Mouse (Mus musculus) embryonic facial prominence, embryonic 11.5 days (tissue): ENCODE data around the gene Nprl3. TPM values are rescaled to one million over a fixed set of nuclear protein-coding genes. Genes with fewer than 3 reads are reported as not detected.

ENCODE experiments used
- ATAC-seq: fragments of 200-750 bp; cut with Nextera tagmentation; replicated peaks from 2 replicates; pipeline ENCODE4 v1.8.0; 2017; ENCODE audit warnings: low read depth; ENCODE audit not compliant: insufficient number of reproducible peaks, low FRiP score, low TSS enrichment
- DNase-seq: peaks from one replicate; pipeline ENCODE4 v3.0.0-alpha.2; 2015; ENCODE audit warnings: low spot score
- H3K27ac ChIP-seq: fragments of 300-500 bp; sonication (generic); replicated peaks from 2 replicates; pipeline ENCODE4 v1.5.1; 2014; ENCODE audit warnings: mild to moderate bottlenecking, low read depth, low read length, control low read depth
- H3K27me3 ChIP-seq: fragments of 300-500 bp; sonication (generic); 2 replicates; pipeline ENCODE4 v1.6.1; 2014; ENCODE audit warnings: mild to moderate bottlenecking, low read length, moderate library complexity, mixed read lengths; ENCODE audit not compliant: control insufficient read depth, insufficient read depth
- H3K36me3 ChIP-seq: fragments of 300-500 bp; sonication (generic); replicated peaks from 2 replicates; pipeline ENCODE4 v1.6.1; 2014; ENCODE audit warnings: low read depth, mild to moderate bottlenecking, low read length, moderate library complexity, mixed read lengths; ENCODE audit not compliant: control insufficient read depth, insufficient read depth
- H3K4me1 ChIP-seq: fragments of 300-500 bp; sonication (generic); 2 replicates; pipeline ENCODE4 v1.6.1; 2014; ENCODE audit warnings: low read length, mixed read lengths; ENCODE audit not compliant: control insufficient read depth, insufficient read depth
- H3K4me2 ChIP-seq: fragments of 300-500 bp; sonication (generic); 2 replicates; pipeline ENCODE4 v1.6.1; 2014; ENCODE audit warnings: low read depth, mild to moderate bottlenecking, control low read depth, low read length, moderate library complexity
- H3K4me3 ChIP-seq: fragments of 300-500 bp; sonication (generic); 2 replicates; pipeline ENCODE4 v1.5.1; 2014; ENCODE audit warnings: low read depth, low read length, control low read depth
- H3K9ac ChIP-seq: fragments of 300-500 bp; sonication (generic); replicated peaks from 2 replicates; pipeline ENCODE4 v1.6.1; 2014; ENCODE audit warnings: mild to moderate bottlenecking, control low read depth, low read length
- H3K9me3 ChIP-seq: fragments of 300-500 bp; sonication (generic); replicated peaks from 2 replicates; pipeline ENCODE4 v1.6.1; 2016; ENCODE audit warnings: mild to moderate bottlenecking, low read length, inconsistent platforms, mixed read lengths; ENCODE audit not compliant: control insufficient read depth
- WGBS: fragments of 180-500 bp; shearing (Covaris S2); extraction: QIAGEN DNeasy Blood & Tissue Kit; methylation state at CpG from one replicate; pipeline ENCODE4 v1.1.7; 2014; 5-methylcytosine and 5-hydroxymethylcytosine counted together
- polyA plus RNA-seq: library from polyadenylated mRNA; unstranded; fragments of >200 nt; fragmentation: Nextera tagmentation; extraction: Ambion mirVana; gene quantifications from 2 replicates; pipeline ENCODE4 v1.2.1, GENCODE M21; 2014

Gene Nprl3
- 23.4 and 28.7 TPM in 2 replicates for polyA plus RNA-seq

DNA sequence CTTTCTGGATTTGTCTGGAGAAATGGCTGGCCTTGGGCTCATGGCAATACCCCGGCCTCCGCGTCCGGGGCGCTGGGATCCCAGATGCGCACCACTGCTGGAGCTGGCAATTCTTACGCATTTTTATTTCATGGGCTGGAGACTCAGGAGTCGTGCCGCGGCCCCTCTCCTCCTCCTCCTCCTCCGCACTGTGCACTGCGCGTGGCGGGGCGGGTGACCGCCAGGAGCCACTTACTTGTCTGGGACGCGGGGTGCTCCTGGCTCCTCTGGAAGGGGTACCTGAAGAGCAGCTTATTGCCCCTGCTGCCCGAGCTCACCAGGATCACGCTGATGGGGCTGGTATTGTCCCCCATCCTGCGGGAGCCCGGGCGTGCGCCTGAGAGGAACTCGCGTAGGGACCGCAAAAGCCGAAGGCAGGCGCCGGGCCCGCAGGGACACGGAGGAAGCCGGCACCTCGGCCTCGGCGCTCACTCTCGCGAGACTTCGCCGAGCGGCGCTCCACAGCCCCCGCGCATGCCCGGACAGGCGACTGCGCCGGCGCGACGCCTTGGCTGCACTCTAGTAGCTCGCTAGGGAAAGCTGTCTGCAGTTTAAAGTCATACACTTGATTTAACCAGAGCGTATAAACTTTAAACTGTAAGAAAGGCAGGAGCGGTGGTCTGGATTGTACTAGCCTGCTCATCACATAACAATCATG is at the start of gene Nprl3:
Nprl3 (minus strand) TSS at position 520 of the 697 bp plus-strand sequence.
- H3K9ac ChIP-seq: peak within 1 kb of the TSS; percentile 91
- no peaks in the 10 kb centered on the region for H3K4me1 ChIP-seq
- H3K27me3 ChIP-seq: no peaks in the 10 kb centered on the region
- H3K36me3 ChIP-seq: no peaks in the 10 kb centered on the region
- peak within 1 kb of the TSS; percentile 91 for H3K27ac ChIP-seq
- H3K4me2 ChIP-seq: peak within 1 kb of the TSS; percentile 61
- peak; percentile 96 for DNase-seq
- under 1% methylated on average over 54 of the region's 54 CpGs for WGBS
- ATAC-seq: peak; percentile 98
- H3K4me3 ChIP-seq: peak within 1 kb of the TSS; percentile 75
- no peaks in the 10 kb centered on the region for H3K9me3 ChIP-seq

DNA sequence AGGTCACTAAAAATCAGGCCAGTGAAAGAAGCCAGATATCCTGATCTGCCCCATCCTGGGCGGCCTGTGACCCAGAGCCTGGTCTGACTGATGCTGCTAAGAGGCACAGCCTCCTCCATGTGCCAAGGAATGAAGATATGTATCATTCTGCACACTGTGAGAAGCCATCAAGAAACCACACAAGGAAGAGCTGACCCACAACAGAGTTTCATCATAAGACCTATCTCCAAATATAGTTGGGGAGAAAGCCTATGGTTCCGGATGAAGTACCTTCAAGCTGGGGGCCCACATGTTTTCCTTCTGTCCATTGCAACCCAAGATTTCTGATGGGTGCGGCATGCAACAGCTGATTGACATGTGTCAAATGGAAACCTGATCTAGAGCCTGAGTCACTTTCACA is 48.5 kb upstream of the Nprl3 start:
- Histone ChIP-seq H3K4me2 (no peak overlapping the region), H3K27me3 (no peaks in the 10 kb centered on the region), H3K36me3 (no peaks in the 10 kb centered on the region), H3K9ac (no peak overlapping the region), H3K4me3 (no peak overlapping the region), H3K4me1 (no peaks in the 10 kb centered on the region), H3K27ac (no peak overlapping the region), H3K9me3 (no peaks in the 10 kb centered on the region)
- ATAC-seq (no peak), DNase-seq (no peak)
- 78% methylated on average over 3 of the region's 3 CpGs for WGBS

DNA sequence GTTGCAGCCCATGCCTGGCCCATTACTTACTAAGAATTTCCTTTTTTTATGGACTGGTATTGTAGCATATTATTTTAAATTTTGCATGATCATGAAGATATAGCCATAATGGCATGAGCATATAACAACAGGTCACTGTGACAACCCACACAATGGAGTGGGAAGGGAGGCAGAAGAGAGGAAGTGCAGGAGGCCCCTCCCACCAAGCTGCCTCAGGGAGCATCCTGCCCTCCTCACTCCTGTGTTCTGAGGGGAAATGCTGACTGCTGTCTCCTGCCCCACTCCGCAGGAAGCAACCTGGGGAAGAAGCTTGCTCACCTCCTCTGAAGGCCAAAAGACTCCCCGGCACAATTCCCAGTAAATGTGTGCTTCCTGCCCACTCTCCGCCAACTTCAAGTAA is 42.4 kb upstream of the Nprl3 start:
- H3K27ac ChIP-seq: no peak overlapping the region
- no peak overlapping the region for H3K9ac ChIP-seq
- no peaks in the 10 kb centered on the region for H3K9me3 ChIP-seq
- no peak for ATAC-seq
- DNase-seq: no peak
- 73% methylated on average over 3 of the region's 3 CpGs for WGBS
- no peak overlapping the region for H3K4me3 ChIP-seq
- H3K4me2 ChIP-seq: no peak overlapping the region
- H3K36me3 ChIP-seq: no peaks in the 10 kb centered on the region
- no peaks in the 10 kb centered on the region for H3K4me1 ChIP-seq
- no peaks in the 10 kb centered on the region for H3K27me3 ChIP-seq

- Histone ChIP-seq H3K9me3 (no peaks in the 10 kb centered on the region), H3K9ac (no peak overlapping the region), H3K27me3 (no peaks in the 10 kb centered on the region), H3K4me3 (no peak overlapping the region), H3K4me1 (no peaks in the 10 kb centered on the region), H3K4me2 (no peak overlapping the region), H3K36me3 (no peaks in the 10 kb centered on the region), H3K27ac (no peak overlapping the region)
- DNase-seq (no peak), ATAC-seq (no peak)
- 60% methylated on average over 4 of the region's 4 CpGs for WGBS
Observed at GRCm38 (mm10) chr11:32309446-32309845, 41.9 kb upstream of the Nprl3 start.

DNA sequence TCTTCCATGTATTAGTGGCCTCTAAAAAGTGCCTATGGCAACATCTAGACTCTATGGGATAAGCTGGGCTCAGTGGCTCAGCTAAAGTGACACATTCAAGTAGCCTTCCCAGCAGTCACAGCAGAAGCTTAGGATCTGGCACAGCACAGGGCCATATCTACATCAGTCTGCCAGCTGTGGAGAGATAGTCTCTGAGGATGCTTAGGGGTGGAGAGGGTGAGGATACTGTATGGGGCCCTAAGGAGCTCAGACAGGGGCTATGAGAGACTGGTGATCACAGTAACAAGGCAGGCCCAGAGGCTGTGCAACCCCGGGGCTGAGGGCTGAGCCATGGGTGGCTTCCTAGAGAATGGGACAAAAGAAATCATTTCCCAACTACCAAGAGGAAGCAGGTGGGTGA is 39.5 kb upstream of the Nprl3 start:
- no peak overlapping the region for H3K27ac ChIP-seq
- ATAC-seq (no peak), DNase-seq (no peak)
- no peaks in the 10 kb centered on the region for H3K4me1 ChIP-seq
- no peak overlapping the region for H3K4me3 ChIP-seq
- WGBS: 76% methylated on average over 1 of the region's 1 CpGs
- no peak overlapping the region for H3K9ac ChIP-seq
- H3K36me3 ChIP-seq: no peaks in the 10 kb centered on the region
- H3K9me3 ChIP-seq: no peaks in the 10 kb centered on the region
- no peaks in the 10 kb centered on the region for H3K27me3 ChIP-seq
- no peak overlapping the region for H3K4me2 ChIP-seq

DNA sequence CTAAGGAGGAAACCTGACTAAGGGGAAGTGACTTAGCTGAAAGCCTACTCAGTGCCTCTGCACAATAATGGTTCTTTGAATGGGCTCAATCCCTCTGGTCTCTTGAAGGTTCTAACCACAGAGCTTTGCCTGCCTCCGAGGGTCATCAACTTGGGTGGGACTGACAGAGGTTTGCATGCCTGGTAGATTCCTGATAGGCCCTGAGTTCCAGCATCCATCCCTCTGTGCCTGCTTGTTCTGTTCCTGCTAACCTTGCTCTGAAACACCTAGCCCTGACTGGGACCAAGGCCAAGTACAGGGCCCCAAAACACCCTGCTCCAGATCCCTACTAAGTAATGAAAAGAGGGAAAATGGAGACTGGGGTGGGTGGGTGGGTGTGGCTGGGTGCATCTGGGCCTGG is 35.9 kb upstream of the Nprl3 start:
- WGBS: 94% methylated on average over 1 of the region's 1 CpGs
- ATAC-seq: no peak
- Histone ChIP-seq H3K27ac (no peak overlapping the region), H3K36me3 (no peaks in the 10 kb centered on the region), H3K4me2 (no peak overlapping the region), H3K9ac (no peak overlapping the region), H3K4me3 (no peak overlapping the region), H3K4me1 (no peaks in the 10 kb centered on the region), H3K9me3 (no peaks in the 10 kb centered on the region), H3K27me3 (no peaks in the 10 kb centered on the region)
- no peak for DNase-seq

- no peaks in the 10 kb centered on the region for H3K27me3 ChIP-seq
- H3K4me1 ChIP-seq: no peaks in the 10 kb centered on the region
- H3K4me3 ChIP-seq: no peak overlapping the region
- ATAC-seq (no peak), DNase-seq (no peak)
- H3K4me2 ChIP-seq: no peak overlapping the region
- H3K9me3 ChIP-seq: no peaks in the 10 kb centered on the region
- 48% methylated on average over 2 of the region's 2 CpGs for WGBS
- no peak overlapping the region for H3K27ac ChIP-seq
- no peak overlapping the region for H3K9ac ChIP-seq
- no peaks in the 10 kb centered on the region for H3K36me3 ChIP-seq
Observed at GRCm38 (mm10) chr11:32302824-32303419, 35.4 kb upstream of the Nprl3 start.

DNA sequence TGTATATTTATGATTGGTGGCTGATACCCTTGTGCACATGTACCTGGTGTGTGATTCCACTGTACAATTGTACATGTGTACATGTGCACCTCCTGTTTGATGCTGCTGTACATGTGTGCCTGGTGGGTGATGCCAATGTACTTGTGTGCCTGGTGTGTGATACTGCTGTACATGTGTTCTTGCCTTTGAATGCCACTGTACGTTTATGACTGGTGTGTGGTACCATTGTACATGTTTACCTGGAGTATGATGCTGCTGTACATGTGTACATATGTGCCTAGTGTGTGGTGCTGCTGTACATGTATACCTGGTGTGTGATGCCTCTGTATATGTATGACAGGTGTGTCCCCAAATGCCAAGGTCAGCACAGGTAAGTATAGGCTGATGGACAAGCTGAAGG is 34.0 kb upstream of the Nprl3 start:
- Histone ChIP-seq H3K4me2 (no peak overlapping the region), H3K9ac (no peak overlapping the region), H3K4me3 (no peak overlapping the region), H3K9me3 (no peaks in the 10 kb centered on the region), H3K27ac (no peak overlapping the region), H3K4me1 (no peaks in the 10 kb centered on the region), H3K36me3 (no peaks in the 10 kb centered on the region), H3K27me3 (no peaks in the 10 kb centered on the region)
- DNase-seq (no peak), ATAC-seq (no peak)
- 74% methylated on average over 1 of the region's 1 CpGs for WGBS
